Mouse (Mus musculus) heart, embryonic 12.5 days (tissue): ENCODE measurements around the gene Klc3. TPM values are rescaled to one million over a fixed set of nuclear protein-coding genes. Genes with fewer than 3 reads are reported as not detected.

Experiments used
- ATAC-seq: fragments of 200-750 bp; cut with Nextera tagmentation; 2 replicates; pipeline ENCODE4 v1.8.0; 2017; ENCODE audit warnings: moderate TSS enrichment, moderate library complexity; ENCODE audit not compliant: insufficient number of reproducible peaks, low FRiP score
- H3K27ac ChIP-seq: fragments of 300-500 bp; sonication (generic); 2 replicates; pipeline ENCODE4 v1.5.1; 2016; ENCODE audit warnings: mild to moderate bottlenecking, moderate library complexity; ENCODE audit not compliant: poor library complexity, severe bottlenecking
- H3K27me3 ChIP-seq: fragments of 300-500 bp; sonication (generic); replicated peaks from 2 replicates; pipeline ENCODE4 v1.6.1; 2016; ENCODE audit warnings: mild to moderate bottlenecking, moderate library complexity
- H3K36me3 ChIP-seq: fragments of 300-500 bp; sonication (generic); 2 replicates; pipeline ENCODE4 v1.6.1; 2016; ENCODE audit warnings: mild to moderate bottlenecking, moderate library complexity
- H3K4me1 ChIP-seq: fragments of 300-500 bp; sonication (generic); replicated peaks from 2 replicates; pipeline ENCODE4 v1.6.1; 2016; ENCODE audit warnings: mild to moderate bottlenecking
- H3K4me2 ChIP-seq: fragments of 300-500 bp; sonication (generic); 2 replicates; pipeline ENCODE4 v1.6.1; 2016; ENCODE audit warnings: mild to moderate bottlenecking, moderate library complexity
- H3K4me3 ChIP-seq: fragments of 300-500 bp; sonication (generic); 2 replicates; pipeline ENCODE4 v1.5.1; 2016; ENCODE audit warnings: mild to moderate bottlenecking
- H3K9ac ChIP-seq: fragments of 300-500 bp; sonication (generic); 2 replicates; pipeline ENCODE4 v1.6.1; 2016; ENCODE audit warnings: mild to moderate bottlenecking, moderate library complexity
- H3K9me3 ChIP-seq: fragments of 300-500 bp; sonication (generic); replicated peaks from 2 replicates; pipeline ENCODE4 v1.6.1; 2016; ENCODE audit warnings: mild to moderate bottlenecking, moderate library complexity
- WGBS: fragments of 180-500 bp; shearing (Covaris S2); methylation state at CpG from one replicate; pipeline ENCODE4 v1.1.7; 2016; 5-methylcytosine and 5-hydroxymethylcytosine counted together
- polyA plus RNA-seq: library from polyadenylated mRNA; unstranded; fragments of >200 nt; fragmentation: Nextera tagmentation; extraction: Ambion mirVana; gene quantifications from 2 replicates; pipeline ENCODE4 v1.2.1, GENCODE M21; 2016

Gene Klc3
- polyA plus RNA-seq, 1 experiment from 2014 or later: 4.6 TPM

- H3K27me3 ChIP-seq: no peaks in the 10 kb centered on the region
- H3K27ac ChIP-seq: peak within 1 kb of the TSS; percentile 44; the same call in 1 of the 2 replicates
- H3K9ac ChIP-seq: peak within 1 kb of the TSS; percentile 91
- H3K36me3 ChIP-seq: peaks cover 52% of the 10 kb centered on the region
- WGBS: 6% methylated on average over 47 of the region's 48 CpGs
- peak within 1 kb of the TSS; percentile 97 for H3K4me2 ChIP-seq
- peaks cover 21% of the 10 kb centered on the region for H3K4me1 ChIP-seq
- H3K9me3 ChIP-seq: no peaks in the 10 kb centered on the region
- ATAC-seq: peak; percentile 97
- H3K4me3 ChIP-seq: peak within 1 kb of the TSS; percentile 98
Observed at GRCm38 (mm10) chr7:19381377-19382165, 22.3 kb downstream of the Klc3 start, which contains the start of gene Ercc2. TSS of gene Ercc2 (plus strand) at chr7:19382010.

- Histone ChIP-seq H3K27ac (0 out of 2 replicates have a peak overlapping the region, but pooled peaks have one; percentile 5), H3K9ac (0 out of 2 replicates have a peak overlapping the region, but pooled peaks have one; percentile 4)
- WGBS: 56% methylated on average over 8 of the region's 8 CpGs
Observed at GRCm38 (mm10) chr7:19378049-19378448, 25.9 kb downstream of the Klc3 start.

GRCm38 (mm10) chr7:19376019-19376418 lies 27.9 kb downstream of the Klc3 start:
- Histone ChIP-seq H3K27ac (no peak overlapping the region), H3K27me3 (no peaks in the 10 kb centered on the region), H3K4me1 (peaks cover 4% of the 10 kb centered on the region; the same call in 1 of the 2 replicates), H3K9ac (no peak overlapping the region), H3K36me3 (peaks cover 72% of the 10 kb centered on the region), H3K9me3 (no peaks in the 10 kb centered on the region), H3K4me2 (no peak overlapping the region), H3K4me3 (no peak overlapping the region)
- ATAC-seq: no peak
- 85% methylated on average over 4 of the region's 4 CpGs for whole genome bisulfite sequencing

More at GRCm38 (mm10) chr7:19378049-19378448, 25.9 kb downstream of the Klc3 start:
- Histone ChIP-seq H3K27me3 (no peaks in the 10 kb centered on the region), H3K4me1 (peaks cover 12% of the 10 kb centered on the region), H3K36me3 (peaks cover 57% of the 10 kb centered on the region), H3K4me2 (no peak overlapping the region), H3K4me3 (no peak overlapping the region), H3K9me3 (no peaks in the 10 kb centered on the region)
- ATAC-seq: no peak

GRCm38 (mm10) chr7:19375368-19375767 lies 28.5 kb downstream of the Klc3 start:
- Histone ChIP-seq H3K4me2 (no peak overlapping the region), H3K4me1 (peaks cover 4% of the 10 kb centered on the region; the same call in 1 of the 2 replicates), H3K27me3 (no peaks in the 10 kb centered on the region), H3K9ac (no peak overlapping the region), H3K4me3 (no peak overlapping the region), H3K9me3 (no peaks in the 10 kb centered on the region), H3K36me3 (peaks cover 78% of the 10 kb centered on the region), H3K27ac (no peak overlapping the region)
- WGBS: 78% methylated on average over 18 of the region's 18 CpGs
- no peak for ATAC-seq

GRCm38 (mm10) chr7:19373367-19373766 lies 30.5 kb downstream of the Klc3 start:
- 83% methylated on average over 2 of the region's 2 CpGs for WGBS
- H3K4me3 ChIP-seq: no peak overlapping the region
- H3K9me3 ChIP-seq: no peaks in the 10 kb centered on the region
- peaks cover 88% of the 10 kb centered on the region for H3K36me3 ChIP-seq
- no peak overlapping the region for H3K4me2 ChIP-seq
- peaks cover 11% of the 10 kb centered on the region; the same call in 1 of the 2 replicates for H3K4me1 ChIP-seq
- no peak overlapping the region for H3K27ac ChIP-seq
- H3K9ac ChIP-seq: no peak overlapping the region
- H3K27me3 ChIP-seq: peaks cover 13% of the 10 kb centered on the region; the same call in 1 of the 2 replicates
- no peak for ATAC-seq

- Histone ChIP-seq H3K27ac (no peak overlapping the region), H3K4me2 (peak overlapping the region; percentile 61), H3K4me3 (peak overlapping the region; percentile 28), H3K4me1 (peaks cover 7% of the 10 kb centered on the region; the same call in 1 of the 2 replicates), H3K9ac (peak overlapping the region; percentile 32; the same call in 1 of the 2 replicates), H3K27me3 (peaks cover 13% of the 10 kb centered on the region; the same call in 1 of the 2 replicates), H3K36me3 (peaks cover 56% of the 10 kb centered on the region), H3K9me3 (no peaks in the 10 kb centered on the region)
- WGBS: 16% methylated on average over 46 of the region's 46 CpGs
- peak; percentile 31; the same call in 1 of the 2 replicates for ATAC-seq
Observed at GRCm38 (mm10) chr7:19369823-19370425, 34.0 kb downstream of the Klc3 start.

GRCm38 (mm10) chr7:19368380-19368779 lies 35.5 kb downstream of the Klc3 start:
- 0 out of 2 replicates have a peak, but pooled peaks have one; percentile 27 for ATAC-seq
- Histone ChIP-seq H3K4me1 (peaks cover 17% of the 10 kb centered on the region), H3K9ac (no peak overlapping the region), H3K27ac (no peak overlapping the region), H3K9me3 (no peaks in the 10 kb centered on the region), H3K27me3 (peaks cover 13% of the 10 kb centered on the region; the same call in 1 of the 2 replicates), H3K4me3 (no peak overlapping the region), H3K4me2 (no peak overlapping the region), H3K36me3 (peaks cover 41% of the 10 kb centered on the region)
- WGBS: 18% methylated on average over 16 of the region's 16 CpGs

- 65% methylated on average over 4 of the region's 4 CpGs for WGBS
- Histone ChIP-seq H3K27ac (no peak overlapping the region), H3K9ac (no peak overlapping the region), H3K36me3 (peaks cover 17% of the 10 kb centered on the region), H3K27me3 (peaks cover 13% of the 10 kb centered on the region; the same call in 1 of the 2 replicates), H3K4me3 (no peak overlapping the region), H3K4me1 (peaks cover 39% of the 10 kb centered on the region), H3K9me3 (no peaks in the 10 kb centered on the region), H3K4me2 (no peak overlapping the region)
- ATAC-seq: no peak
Observed at GRCm38 (mm10) chr7:19365376-19365775, 38.5 kb downstream of the Klc3 start.

GRCm38 (mm10) chr7:19363881-19364280 lies 40.0 kb downstream of the Klc3 start:
- H3K27ac ChIP-seq: peak overlapping the region; percentile 94
- WGBS: 1% methylated on average over 18 of the region's 18 CpGs
- H3K4me3 ChIP-seq: peak overlapping the region; percentile 7; the same call in 1 of the 2 replicates
- H3K9ac ChIP-seq: peak overlapping the region; percentile 58
- peak overlapping the region; percentile 88 for H3K4me2 ChIP-seq
- ATAC-seq: no peak
- no peaks in the 10 kb centered on the region for H3K9me3 ChIP-seq
- H3K27me3 ChIP-seq: peaks cover 5% of the 10 kb centered on the region; the same call in 1 of the 2 replicates
- H3K4me1 ChIP-seq: peaks cover 33% of the 10 kb centered on the region
- H3K36me3 ChIP-seq: peaks cover 3% of the 10 kb centered on the region; the same call in 1 of the 2 replicates

- Histone ChIP-seq H3K4me1 (peaks cover 45% of the 10 kb centered on the region), H3K36me3 (peaks cover 9% of the 10 kb centered on the region), H3K27ac (peak overlapping the region; percentile 94), H3K4me3 (peak overlapping the region; percentile 89), H3K27me3 (no peaks in the 10 kb centered on the region), H3K9me3 (no peaks in the 10 kb centered on the region), H3K4me2 (peak overlapping the region; percentile 88), H3K9ac (peak overlapping the region; percentile 74)
- 22% methylated on average over 4 of the region's 4 CpGs for WGBS
- ATAC-seq: 0 out of 2 replicates have a peak, but pooled peaks have one; percentile 16
Observed at GRCm38 (mm10) chr7:19362276-19362675, 41.6 kb downstream of the Klc3 start.

- Histone ChIP-seq H3K9ac (peak overlapping the region; percentile 74), H3K27me3 (no peaks in the 10 kb centered on the region), H3K9me3 (no peaks in the 10 kb centered on the region), H3K4me1 (peaks cover 45% of the 10 kb centered on the region), H3K27ac (peak overlapping the region; percentile 94), H3K4me2 (peak overlapping the region; percentile 88), H3K36me3 (peaks cover 15% of the 10 kb centered on the region), H3K4me3 (peak overlapping the region; percentile 89)
- 12% methylated on average over 16 of the region's 16 CpGs for WGBS
- ATAC-seq: no peak
Observed at GRCm38 (mm10) chr7:19361720-19362119, 42.2 kb downstream of the Klc3 start.
